ENCODE assay signal across 24 mouse cellular contexts in genomic region chr5:105736365-105736764, GRCm38 (mm10).
"Had no signal": no experiment of that assay in that cellular context is flagged by ENCODE, and none has a peak within 500 bp of the region (broad histone marks: within the 10 kb centered on the region; RNA-seq: fewer than 3 reads in every experiment).

No protein-coding gene starts in this region.

- H3K4me3 ChIP-seq: heart, adult 2 months; heart, embryonic 13.5 days; heart, embryonic 15.5 days; hindbrain, embryonic 13.5 days; hindbrain, embryonic 15.5 days; kidney, embryonic 15.5 days; limb, embryonic 10.5 days; limb, embryonic 12.5 days; liver, embryonic 12.5 days; liver, embryonic 15.5 days had no signal

- DNase-seq: gastrocnemius, postnatal 14 days; gastrocnemius, postnatal 36 days; heart, adult 11 months; heart, adult 2 months; heart, postnatal 14 days; heart, postnatal 36 days; kidney, adult 11 months; kidney, adult 2 months; kidney, adult 9 months; kidney, postnatal 14 days; layer of hippocampus, adult 9-11 months; layer of hippocampus, postnatal 36 days; liver, postnatal 0 days had no signal

- H3K27ac ChIP-seq: heart, adult 2 months; heart, embryonic 13.5 days; heart, embryonic 15.5 days; hindbrain, embryonic 13.5 days; hindbrain, embryonic 15.5 days; hindbrain, postnatal 0 days; kidney, embryonic 15.5 days; kidney, postnatal 0 days; limb, embryonic 10.5 days; limb, embryonic 12.5 days had no signal
